Mouse (Mus musculus) stomach, embryonic 14.5 days (tissue): Measurements from ENCODE around the gene Optc. TPM values are rescaled to one million over a fixed set of nuclear protein-coding genes. Genes with fewer than 3 reads are reported as not detected.

ENCODE experiments used
- ATAC-seq: fragments of 200-750 bp; cut with Nextera tagmentation; 2 replicates; pipeline ENCODE4 v1.8.0; 2017; ENCODE audit warnings: low read depth, moderate TSS enrichment; ENCODE audit not compliant: insufficient number of reproducible peaks, insufficient read depth, low FRiP score
- H3K27ac ChIP-seq: fragments of 300-500 bp; sonication (generic); 2 replicates; pipeline ENCODE4 v1.5.1; 2014; ENCODE audit warnings: mild to moderate bottlenecking, low read length, moderate library complexity, mixed read lengths
- H3K27me3 ChIP-seq: fragments of 300-500 bp; sonication (generic); 2 replicates; pipeline ENCODE4 v1.6.1; 2014; ENCODE audit warnings: low read length, control low read depth, mixed read lengths; ENCODE audit not compliant: control insufficient read depth, insufficient read depth
- H3K36me3 ChIP-seq: fragments of 300-500 bp; sonication (generic); 2 replicates; pipeline ENCODE4 v1.6.1; 2014; ENCODE audit warnings: mild to moderate bottlenecking, control low read depth, low read length, moderate library complexity, mixed read lengths; ENCODE audit not compliant: control insufficient read depth, insufficient read depth
- H3K4me1 ChIP-seq: fragments of 300-500 bp; sonication (generic); 2 replicates; pipeline ENCODE4 v1.6.1; 2014; ENCODE audit warnings: low read length, control low read depth, mixed read lengths; ENCODE audit not compliant: control insufficient read depth, insufficient read depth
- H3K4me2 ChIP-seq: fragments of 300-500 bp; sonication (generic); replicated peaks from 2 replicates; pipeline ENCODE4 v1.6.1; 2014; ENCODE audit warnings: low read depth, low read length, control low read depth
- H3K4me3 ChIP-seq: fragments of 300-500 bp; sonication (generic); 2 replicates; pipeline ENCODE4 v1.5.1; 2014; ENCODE audit warnings: low read depth, low read length, control low read depth
- H3K9ac ChIP-seq: fragments of 300-500 bp; sonication (generic); replicated peaks from 2 replicates; pipeline ENCODE4 v1.6.1; 2014; ENCODE audit warnings: low read depth, mild to moderate bottlenecking, control low read depth, low read length, moderate library complexity, mixed read lengths
- H3K9me3 ChIP-seq: fragments of 300-500 bp; sonication (generic); 2 replicates; pipeline ENCODE4 v1.6.1; 2016; ENCODE audit warnings: low read depth, low read length, control low read depth; ENCODE audit not compliant: control insufficient read depth
- WGBS: fragments of 180-500 bp; shearing (Covaris S2); extraction: QIAGEN DNeasy Blood & Tissue Kit; methylation state at CpG from one replicate; pipeline ENCODE4 v1.1.7; 2014; 5-methylcytosine and 5-hydroxymethylcytosine counted together
- polyA plus RNA-seq: library from polyadenylated mRNA; unstranded; fragments of >200 nt; fragmentation: Nextera tagmentation; extraction: Ambion mirVana; gene quantifications from 2 replicates; pipeline ENCODE4 v1.2.1, GENCODE M21; 2014

The Optc gene
- polyA plus RNA-seq, 1 experiment from 2014 or later: 1.8 TPM

DNA sequence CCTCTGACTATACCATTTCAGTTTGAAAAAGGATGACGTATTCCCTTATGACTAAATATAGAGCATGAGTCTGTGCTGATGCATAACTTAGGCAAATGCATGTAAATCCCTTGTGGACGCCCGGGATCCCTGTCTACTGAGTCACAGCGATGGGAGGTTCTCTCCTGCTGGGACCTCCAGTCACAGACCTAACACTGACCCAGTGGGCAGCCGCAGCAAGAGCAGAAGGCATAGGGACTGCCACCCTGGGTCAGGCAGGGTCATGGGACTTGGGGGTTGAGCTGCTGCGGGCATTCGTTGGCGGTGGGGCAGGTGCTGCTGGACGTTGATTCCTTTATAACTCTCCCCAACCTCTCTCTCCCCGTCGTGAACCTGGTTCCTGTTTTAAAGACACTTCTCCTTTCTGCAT lies 51.7 kb downstream of the Optc start:
- Histone ChIP-seq H3K36me3 (no peaks in the 10 kb centered on the region), H3K4me2 (no peak overlapping the region), H3K9me3 (no peaks in the 10 kb centered on the region), H3K27me3 (no peaks in the 10 kb centered on the region), H3K4me1 (peaks cover 9% of the 10 kb centered on the region; the same call in 1 of the 2 replicates), H3K27ac (no peak overlapping the region), H3K4me3 (no peak overlapping the region), H3K9ac (no peak overlapping the region)
- no peak; the same call in 1 of the 2 replicates for ATAC-seq
- 33% methylated on average over 11 of the region's 11 CpGs for whole genome bisulfite sequencing

DNA sequence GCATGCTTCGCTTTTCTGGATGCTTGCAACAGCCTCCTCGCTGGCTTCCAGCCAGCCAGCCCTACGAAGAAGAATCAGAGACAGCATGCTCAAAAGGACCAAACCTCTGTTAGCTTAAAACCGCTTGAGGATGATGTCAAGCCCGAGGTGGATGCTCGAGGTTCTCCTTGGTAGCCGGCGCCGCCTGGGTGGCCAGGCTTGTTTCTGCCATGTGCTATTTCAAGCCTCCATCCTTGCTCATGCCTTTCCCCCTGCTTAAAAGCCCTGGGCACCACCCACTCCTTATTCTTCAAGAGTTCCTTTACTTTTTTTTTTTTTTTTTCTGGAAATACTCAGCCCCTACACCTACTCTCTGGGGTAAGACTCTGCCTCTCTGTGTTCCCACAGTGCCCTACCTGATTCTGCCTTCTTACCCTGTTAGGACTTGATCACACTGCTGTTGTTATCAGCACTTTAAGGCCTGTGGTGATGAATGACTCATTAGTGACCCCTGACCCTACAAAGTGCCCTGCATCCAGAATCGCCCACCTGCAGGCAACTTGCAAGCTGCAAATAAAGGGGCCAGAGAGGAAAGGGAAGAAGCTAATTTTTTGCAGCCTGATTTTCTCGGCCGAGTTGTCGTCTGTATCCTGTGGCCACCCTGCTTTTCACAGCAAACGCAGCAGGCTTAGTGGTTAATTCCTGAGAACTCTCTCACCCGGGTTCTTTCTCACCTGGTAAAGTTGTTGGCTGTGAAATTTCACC lies 52.4 kb downstream of the Optc start:
- Histone ChIP-seq H3K9me3 (no peaks in the 10 kb centered on the region), H3K27me3 (no peaks in the 10 kb centered on the region), H3K4me1 (peaks cover 9% of the 10 kb centered on the region; the same call in 1 of the 2 replicates), H3K4me2 (peak overlapping the region; percentile 48), H3K4me3 (peak overlapping the region; percentile 8; the same call in 1 of the 2 replicates), H3K36me3 (no peaks in the 10 kb centered on the region), H3K9ac (no peak overlapping the region), H3K27ac (no peak overlapping the region; the same call in 1 of the 2 replicates)
- 13% methylated on average over 15 of the region's 15 CpGs for WGBS
- no peak for ATAC-seq

DNA sequence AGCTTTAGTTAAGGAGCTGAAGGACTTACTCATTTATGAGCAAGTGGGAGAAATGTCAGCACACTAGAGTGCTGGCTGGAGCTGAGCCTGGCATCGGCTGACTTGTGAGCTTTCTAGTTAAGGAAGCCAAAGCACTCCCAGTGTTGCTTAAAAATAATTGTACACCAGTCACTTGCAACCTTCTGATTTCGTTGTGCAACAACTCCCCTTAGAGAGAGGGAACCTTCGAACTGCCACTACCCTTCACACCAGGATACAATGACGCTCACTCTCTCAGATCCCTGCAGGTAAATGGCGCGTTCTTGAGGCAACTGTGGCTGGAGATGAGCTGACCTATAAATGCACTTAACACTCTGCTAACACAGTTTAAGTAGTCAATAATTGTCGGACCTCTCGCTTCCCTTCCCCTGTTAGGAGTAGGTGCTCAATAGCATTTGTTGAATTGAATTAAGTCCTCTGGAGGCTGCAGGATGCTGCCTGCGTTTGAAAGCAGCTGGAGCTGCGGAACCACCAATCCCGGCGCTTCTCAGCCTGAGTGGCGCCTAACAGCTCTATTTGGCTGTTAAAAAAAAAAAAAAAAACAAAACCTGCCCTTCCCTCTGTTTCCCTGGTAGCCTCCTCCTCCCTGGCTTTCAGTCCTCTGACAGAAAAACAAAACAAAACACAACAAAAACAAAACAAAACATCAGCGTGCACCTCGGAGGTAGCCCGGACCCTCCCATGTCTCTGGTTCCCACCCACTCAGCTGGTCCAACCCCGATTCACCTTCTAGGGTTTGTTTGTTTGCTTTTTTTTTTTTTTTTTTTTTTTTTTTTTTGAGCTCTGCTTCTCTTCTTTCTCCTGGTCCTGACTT lies 53.2 kb downstream of the Optc start:
- no peak for ATAC-seq
- Histone ChIP-seq H3K27ac (no peak overlapping the region; the same call in 1 of the 2 replicates), H3K9ac (no peak overlapping the region), H3K9me3 (no peaks in the 10 kb centered on the region), H3K36me3 (no peaks in the 10 kb centered on the region), H3K4me2 (peak overlapping the region; percentile 48), H3K4me1 (peaks cover 9% of the 10 kb centered on the region; the same call in 1 of the 2 replicates), H3K27me3 (no peaks in the 10 kb centered on the region), H3K4me3 (peak overlapping the region; percentile 8; the same call in 1 of the 2 replicates)
- 5% methylated on average over 17 of the region's 17 CpGs for WGBS

Other genes starting within 250 kb of the Optc start
- gene Zbed6, start 247.1 kb downstream of the Optc start, polyA plus RNA-seq: not detected in 2 replicates
- 18.2 and 18.6 TPM in 2 replicates for gene Gm38394, start 246.7 kb downstream of the Optc start, polyA plus RNA-seq
- gene Lax1, start 217.9 kb downstream of the Optc start, polyA plus RNA-seq: 0.35 and 0.42 TPM in 2 replicates
- gene Atp2b4, start 107.0 kb downstream of the Optc start, polyA plus RNA-seq: 38.3 and 38.8 TPM in 2 replicates
- 0.91 and 1.6 TPM in 2 replicates for gene Prelp, start 13.4 kb upstream of the Optc start, polyA plus RNA-seq
- gene Fmod, start 129.3 kb upstream of the Optc start, polyA plus RNA-seq: 7.2 and 7.6 TPM in 2 replicates
- 55.5 and 61.4 TPM in 2 replicates for gene Btg2, start 171.1 kb upstream of the Optc start, polyA plus RNA-seq
- gene Chit1, start 203.2 kb upstream of the Optc start, polyA plus RNA-seq: not detected in 2 replicates